Mouse (Mus musculus): ENCODE measurements around the gene Serpina10.
A peak's percentile ranks its signal among the peaks of the same experiment; 100 is the strongest.
"Not testable (repeated sequence)": the region's sequence is repeated elsewhere in the genome, so short reads cannot be mapped to it uniquely, and the experiment has no call there.

Gene Serpina10

DNA sequence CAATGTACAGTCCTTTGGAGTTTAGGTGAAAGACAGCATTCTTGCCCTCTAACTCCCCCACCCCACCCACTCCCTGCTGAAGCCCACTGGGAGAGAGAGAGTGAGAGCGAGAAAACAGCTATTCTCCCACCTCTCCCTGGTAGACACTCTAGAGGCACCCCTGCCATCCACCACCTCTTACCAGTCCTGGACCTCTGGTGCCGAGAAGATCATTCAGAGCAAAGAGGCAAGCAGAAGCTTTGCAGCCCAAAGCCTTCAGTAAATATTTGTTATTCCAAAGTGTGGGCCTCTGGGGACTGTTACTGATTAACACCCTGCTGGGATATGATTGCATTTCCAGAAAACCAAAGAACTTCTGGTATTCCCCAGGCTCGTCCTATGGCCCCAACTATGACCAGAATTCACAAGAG is at the start of gene Serpina10:
Gene Serpina10, minus strand, starts transcription at position 242 of the 410 bp plus-strand sequence.
- DNase-seq (ENCODE audit: low spot score in 2 of 2): no peak

DNA sequence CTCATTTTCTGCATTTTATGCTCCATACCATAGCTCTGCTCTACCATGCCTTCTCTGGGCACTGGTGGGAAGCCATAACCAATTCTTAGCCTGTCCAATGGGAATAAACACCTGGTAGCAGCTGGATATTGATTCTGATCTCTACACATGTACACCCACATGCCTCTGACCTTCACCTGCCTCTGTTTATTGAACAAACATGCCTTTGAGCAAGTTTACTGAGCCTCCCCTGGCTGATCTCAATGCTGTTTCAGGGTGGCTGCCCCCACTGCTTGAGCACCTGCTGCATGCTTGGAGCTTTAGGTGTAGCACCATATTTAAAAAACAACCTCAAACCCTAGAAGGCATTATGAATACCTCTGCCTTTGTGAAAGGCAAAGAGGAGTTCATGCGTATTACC is 48.6 kb upstream of the Serpina10 start:
- not testable (repeated sequence) for DNase-seq (ENCODE audit: low spot score in 2 of 2)

DNA sequence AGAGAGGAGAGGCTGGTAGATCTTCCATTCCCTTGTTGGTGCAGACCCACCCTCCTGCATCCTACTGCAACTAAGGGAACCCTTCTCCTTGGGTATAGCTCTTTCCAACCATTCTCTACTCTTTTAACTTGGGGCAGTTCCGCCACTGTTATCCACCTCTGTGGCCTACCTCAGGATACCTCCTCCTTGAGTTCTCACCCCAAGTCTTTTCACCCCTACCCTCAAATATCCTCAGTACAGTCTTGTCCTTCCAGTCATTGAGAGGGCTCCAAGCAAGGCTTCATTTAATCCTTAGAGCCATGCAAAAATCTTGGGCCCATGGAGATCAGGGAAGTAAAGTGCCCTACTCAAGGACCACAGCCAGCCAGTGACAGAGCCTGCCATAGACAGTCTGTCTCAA is 44.8 kb upstream of the Serpina10 start, which contains the start of gene Serpina16:
Gene Serpina16, minus strand, starts transcription at position 101 of the 400 bp plus-strand sequence.
- DNase-seq (ENCODE audit: low spot score in 2 of 2): no peak

DNA sequence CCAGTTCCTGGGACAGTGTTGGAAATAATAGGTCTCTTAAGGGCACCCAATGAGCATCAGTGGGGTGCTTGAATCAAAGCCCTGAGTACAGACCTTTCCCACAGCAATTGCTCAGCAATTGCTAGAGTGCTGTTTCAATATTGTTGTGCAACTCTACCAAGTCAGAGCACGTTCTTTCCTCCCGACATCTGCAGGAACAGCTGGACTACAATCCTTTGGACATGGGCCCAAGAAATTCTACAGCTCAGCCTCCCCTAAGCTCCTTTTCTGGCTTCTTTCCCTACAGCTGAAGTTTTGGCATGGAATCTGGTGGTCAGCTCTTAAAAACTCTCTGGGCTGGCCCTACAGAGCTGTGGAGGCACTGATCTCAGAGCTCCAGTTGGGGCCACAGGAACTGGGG is 41.9 kb upstream of the Serpina10 start:
- DNase-seq (ENCODE audit: low spot score in 2 of 2): no peak

DNA sequence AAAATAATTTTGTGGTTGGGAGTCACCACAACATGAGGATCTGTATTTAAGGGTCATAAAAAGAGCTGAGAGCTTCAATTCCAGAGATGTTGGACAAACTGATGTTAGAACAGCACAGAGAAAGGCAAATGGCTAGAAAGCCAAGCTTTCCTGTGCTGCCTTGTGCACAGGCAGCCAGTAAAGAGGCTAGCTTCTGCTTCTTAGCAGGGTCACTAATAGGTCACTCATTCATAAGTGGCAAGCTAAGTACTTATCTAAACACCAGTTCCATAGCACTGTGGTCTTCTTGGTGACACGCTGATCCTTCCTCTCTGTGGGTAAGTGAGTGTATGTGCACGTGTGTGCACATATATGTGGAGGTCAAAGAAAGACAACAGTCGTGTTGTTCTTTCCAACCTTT is 40.2 kb upstream of the Serpina10 start:
- DNase-seq (ENCODE audit: low spot score in 2 of 2): no peak

DNA sequence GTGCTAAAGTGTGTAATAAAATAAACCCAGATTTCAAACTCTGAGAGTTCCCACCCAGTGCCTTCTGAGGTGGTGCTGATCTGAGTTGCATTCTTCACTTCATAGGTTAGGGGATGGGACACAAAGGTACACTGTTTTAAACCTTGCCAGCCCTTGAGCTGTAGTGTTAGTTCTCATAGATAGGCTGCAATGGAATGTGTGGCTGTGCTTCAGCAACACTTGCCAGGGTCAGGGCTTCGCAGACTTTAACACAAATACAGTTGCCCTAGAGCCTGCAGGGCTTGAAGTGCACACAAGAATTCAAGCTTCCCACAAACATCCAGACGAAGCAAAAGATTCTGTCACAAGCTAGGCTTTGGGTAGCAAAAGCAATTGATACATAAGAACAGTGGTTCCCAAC is 39.7 kb upstream of the Serpina10 start:
- DNase-seq (ENCODE audit: low spot score in 2 of 2): no peak

DNA sequence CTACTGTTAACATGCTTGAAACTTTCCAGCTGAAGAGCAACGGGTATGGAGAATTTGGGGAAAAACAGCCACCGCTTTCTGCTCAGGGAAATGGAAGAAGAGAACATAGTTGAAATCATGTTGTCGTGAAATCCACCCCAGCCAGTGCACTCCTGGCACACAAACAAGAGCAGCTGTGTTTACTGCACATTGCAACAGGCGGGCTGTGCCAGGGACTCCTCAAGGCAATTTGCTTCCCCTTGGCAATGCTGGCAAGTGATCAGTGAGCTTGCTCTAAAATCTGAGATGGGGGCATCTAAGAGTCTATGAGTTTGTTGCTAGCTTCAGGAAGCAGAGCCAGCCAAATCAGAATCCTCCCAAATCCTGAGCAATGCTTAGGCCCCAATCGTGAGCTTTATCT is 39.1 kb upstream of the Serpina10 start:
- peak; percentile 14 to 17 for DNase-seq (ENCODE audit: low spot score in 2 of 2)

GRCm38 (mm10) chr12:103665286-103665685 is 34.0 kb upstream of the Serpina10 start:
- DNase-seq (ENCODE audit: low spot score in 2 of 2): no peak

DNA sequence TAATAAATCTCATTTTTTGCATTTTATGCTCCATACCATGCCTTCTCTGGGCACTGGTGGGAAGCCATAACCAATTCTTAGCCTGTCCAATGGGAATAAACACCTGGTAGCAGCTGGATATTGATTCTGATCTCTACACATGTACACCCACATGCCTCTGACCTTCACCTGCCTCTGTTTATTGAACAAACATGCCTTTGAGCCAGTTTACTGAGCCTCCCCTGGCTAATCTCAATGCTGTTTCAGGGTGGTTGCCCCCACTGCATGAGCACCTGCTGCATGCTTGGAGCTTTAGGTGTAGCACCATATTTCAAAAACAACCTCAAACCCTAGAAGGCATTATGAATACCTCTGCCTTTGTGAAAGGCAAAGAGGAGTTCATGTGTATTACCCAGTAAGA is 30.8 kb upstream of the Serpina10 start:
- DNase-seq (ENCODE audit: low spot score in 2 of 2): not testable (repeated sequence)

- DNase-seq (ENCODE audit: low spot score in 2 of 2): no peak
Observed at GRCm38 (mm10) chr12:103660076-103660475, 28.8 kb upstream of the Serpina10 start.

- no peak for DNase-seq (ENCODE audit: low spot score in 2 of 2)
Observed at GRCm38 (mm10) chr12:103659171-103659570, 27.9 kb upstream of the Serpina10 start.

DNA sequence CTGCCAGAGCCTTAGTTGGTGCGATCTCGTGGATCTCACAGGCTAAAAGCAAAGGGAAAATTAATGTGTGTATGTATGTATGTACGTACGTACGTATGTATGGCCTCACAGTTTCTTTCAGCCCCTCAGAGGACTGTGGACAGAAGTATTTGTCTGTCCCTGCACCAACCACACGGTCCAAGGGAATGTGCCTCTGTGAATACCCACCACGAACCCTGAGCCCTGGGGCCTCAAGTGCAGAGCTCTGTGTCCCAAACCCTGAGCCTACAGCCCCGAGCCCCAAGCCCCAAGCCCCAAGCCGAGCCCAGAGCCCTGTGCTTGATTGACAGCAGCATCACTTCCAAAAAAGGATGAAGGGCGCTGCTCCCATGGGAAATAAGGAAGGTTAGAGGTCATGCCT is 26.7 kb upstream of the Serpina10 start:
- no peak for DNase-seq (ENCODE audit: low spot score in 2 of 2)

GRCm38 (mm10) chr12:103656848-103657626 is 25.8 kb upstream of the Serpina10 start, which contains the start of gene Serpina6:
Serpina6 (minus strand) TSS chr12:103657212.
- DNase-seq (ENCODE audit: low spot score in 2 of 2): no peak

DNA sequence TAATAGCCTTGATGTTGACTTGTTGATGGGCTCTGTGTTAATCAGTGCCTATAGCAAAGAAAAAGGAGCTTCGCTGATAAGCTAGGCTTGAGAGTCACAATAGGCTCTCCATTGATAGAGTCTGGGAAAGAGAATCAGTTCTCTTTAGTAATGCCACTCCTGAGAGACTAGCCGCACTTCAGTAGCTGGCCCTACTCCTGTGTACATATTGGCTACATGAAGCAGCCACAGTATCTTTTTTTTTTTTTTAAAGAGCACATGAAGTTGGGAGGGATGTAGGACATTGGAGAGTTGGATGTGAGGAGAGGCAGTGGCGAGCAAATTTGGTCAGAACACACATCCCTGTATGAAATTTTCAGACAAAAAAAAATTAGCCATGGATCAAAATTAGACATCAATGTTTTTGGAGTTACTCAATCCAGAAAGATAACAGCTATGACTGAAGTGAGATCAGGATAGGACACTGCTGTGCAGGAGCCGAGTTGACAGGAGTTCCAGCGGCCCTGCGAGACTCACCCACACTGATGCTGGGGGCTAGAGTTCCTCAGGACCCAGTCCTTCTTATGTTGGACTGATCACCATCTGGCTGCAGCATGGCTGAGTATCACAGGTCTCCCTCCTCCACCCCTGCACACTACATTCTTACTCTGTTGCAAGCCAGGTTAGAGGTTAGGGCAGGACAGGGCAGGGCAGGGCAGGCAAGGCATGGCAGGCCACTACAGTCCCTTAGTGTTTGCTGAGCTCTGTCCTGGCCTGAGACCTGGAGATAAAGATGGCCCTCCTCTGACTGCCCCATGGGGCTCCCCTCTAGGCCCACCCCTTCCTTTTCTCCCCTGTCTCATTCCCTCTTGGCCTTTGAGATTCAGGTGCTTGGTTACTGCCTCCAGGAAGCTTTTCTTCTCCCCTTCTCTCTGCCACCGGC is 24.1 kb upstream of the Serpina10 start:
- no peak for DNase-seq (ENCODE audit: low spot score in 2 of 2)

DNA sequence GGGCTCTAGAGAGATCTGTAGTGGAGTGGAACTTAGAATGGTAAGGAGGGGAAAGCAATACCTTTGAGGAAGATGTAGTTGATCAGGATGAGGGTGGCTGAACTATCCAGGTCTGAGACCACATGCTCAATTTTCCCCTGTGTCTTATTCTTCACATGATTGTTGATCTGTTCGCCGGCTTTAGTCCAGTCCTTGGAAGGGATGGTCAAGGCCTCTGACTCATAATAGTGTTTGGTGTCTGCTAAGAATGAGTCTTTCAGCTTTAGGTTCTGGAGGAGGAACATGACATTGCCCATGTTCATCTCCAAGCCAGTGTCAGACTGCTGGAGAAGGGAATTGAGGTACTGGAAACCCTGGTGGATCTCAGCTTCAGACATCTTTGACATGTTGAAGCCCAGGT is 22.6 kb upstream of the Serpina10 start:
- no peak for DNase-seq (ENCODE audit: low spot score in 2 of 2)

- DNase-seq (ENCODE audit: low spot score in 2 of 2): no peak
Observed at GRCm38 (mm10) chr12:103646314-103646713, 15.1 kb upstream of the Serpina10 start.

- no peak for DNase-seq (ENCODE audit: low spot score in 2 of 2)
Observed at GRCm38 (mm10) chr12:103644601-103645000, 13.4 kb upstream of the Serpina10 start.

GRCm38 (mm10) chr12:103643818-103644217 is 12.6 kb upstream of the Serpina10 start:
- DNase-seq (ENCODE audit: low spot score in 2 of 2): no peak

DNA sequence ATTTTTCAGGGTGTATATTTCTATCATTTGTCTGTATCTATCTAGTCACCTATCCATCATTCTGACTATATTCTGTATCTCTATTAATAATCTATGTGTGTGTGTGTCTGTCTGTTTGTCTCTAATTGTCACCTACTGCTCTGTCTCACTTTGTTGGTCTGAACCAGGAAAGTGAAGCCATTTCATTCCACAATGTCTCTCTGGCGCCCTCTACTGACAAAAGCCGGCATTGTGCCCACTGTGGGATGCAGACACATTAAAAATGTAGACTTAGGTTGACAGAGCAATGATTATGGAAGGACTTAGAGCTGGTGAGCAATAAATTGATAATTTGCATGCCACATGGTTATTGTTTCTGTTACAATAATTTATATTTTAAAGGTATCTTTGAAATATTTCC is 12.1 kb upstream of the Serpina10 start:
- peak; percentile 36 to 86 for DNase-seq (ENCODE audit: low spot score in 2 of 2)

DNA sequence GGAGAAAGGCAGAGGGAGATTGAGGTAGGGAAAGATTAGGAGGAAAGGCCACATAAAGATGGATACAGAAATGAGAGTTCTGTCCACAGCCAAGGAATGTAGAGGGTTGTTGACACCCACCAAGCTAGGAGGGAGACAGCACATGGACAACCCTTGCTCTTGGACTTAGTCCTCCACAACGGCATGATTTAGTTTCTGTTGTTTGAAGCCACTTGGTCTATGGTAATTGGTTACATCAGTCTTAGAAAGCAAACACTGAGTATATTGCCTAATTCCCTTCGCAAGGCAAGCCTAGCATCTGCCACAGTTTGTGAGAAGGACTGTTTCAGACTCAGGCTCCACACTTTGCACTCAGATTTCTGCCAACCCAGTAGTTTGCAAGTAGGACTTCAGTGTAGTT is 4.6 kb upstream of the Serpina10 start:
- no peak for DNase-seq (ENCODE audit: low spot score in 2 of 2)

DNA sequence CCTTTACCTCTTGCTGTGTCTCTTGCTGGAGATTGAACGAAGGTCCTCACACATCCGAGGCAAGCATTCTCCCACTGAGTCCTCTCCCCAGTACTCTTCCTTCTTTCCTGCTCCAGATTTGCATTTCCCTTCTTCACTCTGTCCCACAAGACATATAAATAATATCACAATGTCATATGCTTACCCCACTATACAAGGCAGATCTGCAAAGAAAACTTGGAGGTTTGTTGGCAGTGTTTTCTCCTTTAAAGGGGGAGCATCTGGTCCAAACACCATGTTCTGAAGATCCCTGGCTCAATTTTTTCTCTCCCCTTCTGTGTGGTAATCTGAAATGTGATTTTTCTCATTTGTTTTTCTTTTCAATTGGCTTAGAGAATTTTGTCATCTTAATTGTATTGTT is 3.2 kb upstream of the Serpina10 start:
- DNase-seq (ENCODE audit: low spot score in 2 of 2): no peak

- no peak for DNase-seq (ENCODE audit: low spot score in 2 of 2)
Observed at GRCm38 (mm10) chr12:103616860-103617261, 14.4 kb downstream of the Serpina10 start.

GRCm38 (mm10) chr12:103615734-103616133 is 15.5 kb downstream of the Serpina10 start:
- no peak for DNase-seq (ENCODE audit: low spot score in 2 of 2)
